ENCODE assay signal across 13 mouse cellular contexts in genomic region chr16:18328524-18328923, GRCm38 (mm10).
"Had no signal": no experiment of that assay in that cellular context is flagged by ENCODE, and none has a peak within 500 bp of the region (broad histone marks: within the 10 kb centered on the region; RNA-seq: fewer than 3 reads in every experiment).

No protein-coding gene starts in this region.

- H3K4me3 ChIP-seq: limb, embryonic 15.5 days; liver, embryonic 12.5 days; midbrain, embryonic 10.5 days; myocyte; neural tube, embryonic 15.5 days had no signal

- H3K36me3 ChIP-seq: limb, embryonic 15.5 days had no signal

- H3K27ac ChIP-seq: limb, embryonic 15.5 days; liver, embryonic 12.5 days; midbrain, embryonic 10.5 days; neural tube, embryonic 15.5 days had no signal

- DNase-seq: layer of hippocampus, adult 9-11 months; layer of hippocampus, postnatal 36 days; lung, embryonic 14.5 days; midbrain, embryonic 14.5 days; right cerebral cortex, postnatal 4 days; spleen, adult 18-20 months; thymus, adult 2 months; thymus, postnatal 25 days had no signal

- H3K27me3 ChIP-seq: limb, embryonic 15.5 days; liver, embryonic 12.5 days; neural tube, embryonic 15.5 days had no signal

- H3K9ac ChIP-seq: limb, embryonic 15.5 days; liver, embryonic 12.5 days; lung, embryonic 14.5 days; neural tube, embryonic 15.5 days had no signal

- ATAC-seq: liver, embryonic 12.5 days had no signal

- H3K4me2 ChIP-seq: limb, embryonic 15.5 days; liver, embryonic 12.5 days; lung, embryonic 14.5 days; neural tube, embryonic 15.5 days had no signal

- H3K4me1 ChIP-seq: limb, embryonic 15.5 days; midbrain, embryonic 10.5 days; neural tube, embryonic 15.5 days had no signal

- H3K9me3 ChIP-seq: limb, embryonic 15.5 days; liver, embryonic 12.5 days; midbrain, embryonic 10.5 days; neural tube, embryonic 15.5 days had no signal
